ENCODE assay signal across 26 mouse cellular contexts in genomic region chr4:151833940-151834449, GRCm38 (mm10). TPM values are rescaled to one million over a fixed set of nuclear protein-coding genes. Genes with fewer than 3 reads are reported as not detected.
DNase-seq lines count a peak whose midpoint lies in the region; ATAC-seq and TF ChIP-seq lines count a peak whose summit lies in the region.
"Had no signal": no experiment of that assay in that cellular context is flagged by ENCODE, and none has a peak within 500 bp of the region (broad histone marks: within the 10 kb centered on the region; RNA-seq: fewer than 3 reads in every experiment).

No protein-coding gene starts in this region.

- H3K4me1 ChIP-seq in cerebellum, adult 2 months (ENCODE audit: control insufficient read depth, insufficient read depth, low read length), result peaks cover 36% of the 10 kb centered on the region
- H3K4me1 ChIP-seq: embryonic facial prominence, embryonic 15.5 days; forebrain, embryonic 10.5 days; neural tube, embryonic 12.5 days had no signal

- no peak for TF ChIP-seq CTCF in cerebellum, adult 2 months (IDR thresholded peaks at IDR 0.05; ENCODE audit: borderline replicate concordance, insufficient read depth, low read depth, low read length)

- 30% methylated on average over 7 of the region's 7 CpGs for WGBS in cerebellum, adult 2 months

- TF ChIP-seq POLR2A in cerebellum, adult 2 months (IDR thresholded peaks at IDR 0.05; ENCODE audit: borderline replicate concordance, insufficient read depth, low read length), result no peak

- DNase-seq in cerebellum, adult 2 months, result peak; percentile 35 to 76
- DNase-seq in layer of hippocampus, adult 9-11 months, result peak; percentile 21
- DNase-seq in layer of hippocampus, postnatal 10 days (ENCODE audit: low spot score in 2 of 2), result no peak
- DNase-seq in brain, adult 2 months (ENCODE audit: low read depth, low spot score), result peak; percentile 79
- peak; percentile 75 for DNase-seq in cerebellum, adult 9-10 months
- no peak for DNase-seq in kidney, postnatal 14 days
- no peak for DNase-seq in embryo, embryonic 10 days (ENCODE audit: low spot score)
- DNase-seq: adrenal gland, postnatal 14 days; gastrocnemius, postnatal 10 days; heart, adult 18-20 months; heart, postnatal 14 days; kidney, adult 9 months; lung, embryonic 14.5 days; right cerebral cortex, adult 18-20 months; thymus, adult 18-20 months; thymus, postnatal 36 days had no signal

- no peak overlapping the region for H3K4me3 ChIP-seq in cerebellum, adult 2 months (replicated peaks; ENCODE audit: insufficient read depth, low read depth, low read length)
- H3K4me3 ChIP-seq: embryonic facial prominence, embryonic 15.5 days; forebrain, embryonic 10.5 days; heart, embryonic 12.5 days; megakaryocyte, embryonic 14.5 days; neural tube, embryonic 12.5 days had no signal

- no peak for ATAC-seq in cerebellum, adult (ENCODE audit: insufficient number of reproducible peaks, low FRiP score, low TSS enrichment)
- ATAC-seq: CD4-positive, CD25-positive, alpha-beta regulatory T cell, adult 4 months; forebrain, embryonic 16.5 days; intestine, embryonic 16.5 days had no signal

- H3K27ac ChIP-seq in cerebellum, adult 2 months (ENCODE audit: insufficient read depth, low read length), result no peak overlapping the region
- H3K27ac ChIP-seq: embryonic facial prominence, embryonic 15.5 days; forebrain, embryonic 10.5 days; hindbrain, postnatal 0 days; neural tube, embryonic 12.5 days had no signal

- no peaks in the 10 kb centered on the region for H3K27me3 ChIP-seq in cerebellum, adult 2 months (ENCODE audit: control insufficient read depth, insufficient read depth, low read length)
- H3K27me3 ChIP-seq: embryonic facial prominence, embryonic 15.5 days; heart, embryonic 12.5 days; megakaryocyte, embryonic 14.5 days; neural tube, embryonic 12.5 days had no signal

RNA-seq across cellular contexts. Expression of gene Camta1, which starts 27.7 kb away (rescaled TPM):
- polyA plus RNA-seq in cerebellum, adult 2 months (2012; rRNA removed), result 155 and 168 TPM in 2 replicates
- 100 to 1,000 TPM; 218 to 223 TPM for total RNA-seq in layer of hippocampus, postnatal 10 days (2021)

Comparison
In these comparisons a context has a peak if more than half of its experiments do, and no peak if none do; other contexts are left out.
1. DNase-seq: peak in cerebellum, adult 2 months (2 of 2), layer of hippocampus, adult 9-11 months (single experiment), brain, adult 2 months (single experiment) and cerebellum, adult 9-10 months (single experiment); none in layer of hippocampus, postnatal 10 days (0 of 2), kidney, postnatal 14 days (single experiment) and embryo, embryonic 10 days (single experiment).